Mouse (Mus musculus) liver, embryonic 16.5 days (tissue): ENCODE results near the gene Gpr156. TPM values are rescaled to one million over a fixed set of nuclear protein-coding genes. Genes with fewer than 3 reads are reported as not detected.

ENCODE experiments used
- ATAC-seq: fragments of 200-750 bp; cut with Nextera tagmentation; 2 replicates; pipeline ENCODE4 v1.8.0; 2017; ENCODE audit warnings: low read depth, mild to moderate bottlenecking, moderate number of reproducible peaks, moderate library complexity
- H3K27ac ChIP-seq: fragments of 300-500 bp; sonication (generic); 2 replicates; pipeline ENCODE4 v1.5.1; 2014; ENCODE audit warnings: mild to moderate bottlenecking, low read length
- H3K27me3 ChIP-seq: fragments of 300-500 bp; sonication (generic); 2 replicates; pipeline ENCODE4 v1.6.1; 2014; ENCODE audit warnings: low read depth, low read length, mixed read lengths; ENCODE audit not compliant: control insufficient read depth, insufficient read depth
- H3K36me3 ChIP-seq: fragments of 300-500 bp; sonication (generic); 2 replicates; pipeline ENCODE4 v1.6.1; 2014; ENCODE audit warnings: mild to moderate bottlenecking; ENCODE audit not compliant: control insufficient read depth, insufficient read depth
- H3K4me1 ChIP-seq: fragments of 300-500 bp; sonication (generic); 2 replicates; pipeline ENCODE4 v1.6.1; 2014; ENCODE audit warnings: low read depth, low read length, mixed read lengths; ENCODE audit not compliant: control insufficient read depth
- H3K4me2 ChIP-seq: fragments of 300-500 bp; sonication (generic); 2 replicates; pipeline ENCODE4 v1.6.1; 2014; ENCODE audit warnings: low read depth, low read length, mixed read lengths
- H3K4me3 ChIP-seq: fragments of 300-500 bp; sonication (generic); 2 replicates; pipeline ENCODE4 v1.5.1; 2014; ENCODE audit warnings: low read depth, mild to moderate bottlenecking, low read length
- H3K9ac ChIP-seq: fragments of 300-500 bp; sonication (generic); 2 replicates; pipeline ENCODE4 v1.6.1; 2014; ENCODE audit warnings: low read depth, low read length
- H3K9me3 ChIP-seq: fragments of 300-500 bp; sonication (generic); replicated peaks from 2 replicates; pipeline ENCODE4 v1.6.1; 2016; ENCODE audit warnings: low read length; ENCODE audit not compliant: control insufficient read depth
- WGBS: fragments of 180-500 bp; shearing (Covaris S2); extraction: QIAGEN DNeasy Blood & Tissue Kit; methylation state at CpG from one replicate; pipeline ENCODE4 v1.1.7; 2014; ENCODE audit not compliant: insufficient replicate concordance; 5-methylcytosine and 5-hydroxymethylcytosine counted together
- polyA plus RNA-seq: library from polyadenylated mRNA; unstranded; fragments of >200 nt; fragmentation: Nextera tagmentation; extraction: Ambion mirVana; gene quantifications from 2 replicates; pipeline ENCODE4 v1.2.1, GENCODE M21; 2015

Gene Gpr156
- polyA plus RNA-seq, 1 experiment from 2014 or later: not detected

- Histone ChIP-seq H3K4me2 (no peak overlapping the region), H3K9ac (no peak overlapping the region), H3K4me3 (no peak overlapping the region), H3K36me3 (peaks cover 11% of the 10 kb centered on the region; the same call in 1 of the 2 replicates), H3K4me1 (peaks cover 2% of the 10 kb centered on the region), H3K27ac (no peak overlapping the region), H3K27me3 (no peaks in the 10 kb centered on the region), H3K9me3 (no peaks in the 10 kb centered on the region)
- no peak for ATAC-seq
- WGBS: 72% methylated on average over 7 of the region's 7 CpGs
These were observed 37.3 kb upstream of the Gpr156 start for GRCm38 (mm10) chr16:37878951-37879505.

DNA sequence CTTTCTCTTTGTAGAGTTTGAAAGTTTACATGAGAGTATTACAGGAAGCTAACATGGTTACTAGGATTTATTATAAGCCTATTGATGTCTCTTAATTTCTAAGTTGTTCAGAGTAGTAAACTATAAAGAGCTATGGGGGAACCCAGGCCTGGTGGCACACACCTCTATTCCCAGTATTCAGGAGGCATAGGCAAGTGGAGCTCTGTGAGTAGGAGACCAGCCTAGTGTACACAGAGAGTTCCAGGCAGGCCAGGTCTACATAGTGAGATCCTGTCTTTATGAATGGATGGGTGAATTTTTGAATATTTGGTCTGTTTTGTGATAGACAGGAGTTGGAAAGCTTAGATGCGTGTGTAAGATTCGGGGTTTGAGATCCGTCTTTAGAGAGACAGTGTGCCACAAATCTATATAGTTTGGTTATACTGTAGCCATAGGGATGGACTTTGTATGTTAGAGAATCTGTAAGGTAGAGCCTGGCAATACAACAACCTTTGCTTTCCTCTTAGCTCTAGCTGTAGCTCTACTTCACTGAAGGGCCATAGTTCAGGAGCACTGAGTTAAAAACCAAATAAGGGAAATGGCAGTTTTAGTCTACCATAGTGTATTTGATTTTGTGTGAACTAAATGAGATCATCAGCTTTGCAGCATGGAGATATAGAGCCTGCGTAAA is 36.4 kb upstream of the Gpr156 start:
- H3K27me3 ChIP-seq: no peaks in the 10 kb centered on the region
- no peaks in the 10 kb centered on the region for H3K9me3 ChIP-seq
- peaks cover 11% of the 10 kb centered on the region; the same call in 1 of the 2 replicates for H3K36me3 ChIP-seq
- ATAC-seq: peak; percentile 76
- H3K4me1 ChIP-seq: peaks cover 2% of the 10 kb centered on the region
- H3K4me2 ChIP-seq: no peak overlapping the region
- peak overlapping the region; percentile 63 for H3K27ac ChIP-seq
- no peak overlapping the region for H3K4me3 ChIP-seq
- H3K9ac ChIP-seq: no peak overlapping the region
- WGBS: 72% methylated on average over 4 of the region's 4 CpGs

DNA sequence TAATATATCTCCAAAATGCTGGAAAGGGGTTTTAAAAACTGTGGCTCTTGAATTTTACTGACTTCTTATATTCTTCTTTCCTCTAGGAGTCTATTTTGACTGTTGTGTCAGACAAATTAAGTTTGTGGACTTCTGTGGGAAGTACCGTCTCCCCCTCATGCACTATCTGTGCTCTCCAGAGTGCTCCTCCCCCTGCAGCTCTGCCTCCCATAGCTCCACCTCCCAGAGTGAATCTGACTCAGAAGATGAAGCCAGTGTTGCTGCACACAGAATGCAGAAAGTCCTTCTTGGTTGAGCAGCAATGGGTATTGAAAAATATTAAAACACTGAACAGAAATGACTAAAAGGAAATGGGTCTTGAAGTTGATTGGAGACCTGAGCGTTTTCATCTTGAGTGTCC is 35.1 kb upstream of the Gpr156 start:
- H3K4me3 ChIP-seq: no peak overlapping the region
- ATAC-seq: no peak
- no peak overlapping the region for H3K9ac ChIP-seq
- peaks cover 11% of the 10 kb centered on the region; the same call in 1 of the 2 replicates for H3K36me3 ChIP-seq
- H3K27ac ChIP-seq: no peak overlapping the region
- peaks cover 2% of the 10 kb centered on the region for H3K4me1 ChIP-seq
- no peaks in the 10 kb centered on the region for H3K27me3 ChIP-seq
- no peaks in the 10 kb centered on the region for H3K9me3 ChIP-seq
- WGBS: 52% methylated on average over 2 of the region's 2 CpGs
- H3K4me2 ChIP-seq: no peak overlapping the region

GRCm38 (mm10) chr16:37888986-37889385 is 27.3 kb upstream of the Gpr156 start:
- H3K4me3 ChIP-seq: no peak overlapping the region
- no peaks in the 10 kb centered on the region for H3K27me3 ChIP-seq
- no peak overlapping the region for H3K4me2 ChIP-seq
- no peaks in the 10 kb centered on the region for H3K36me3 ChIP-seq
- ATAC-seq: no peak
- WGBS: 60% methylated on average over 3 of the region's 3 CpGs
- peak overlapping the region; percentile 41; the same call in 1 of the 2 replicates for H3K27ac ChIP-seq
- H3K9ac ChIP-seq: no peak overlapping the region
- no peaks in the 10 kb centered on the region for H3K9me3 ChIP-seq
- no peaks in the 10 kb centered on the region for H3K4me1 ChIP-seq

DNA sequence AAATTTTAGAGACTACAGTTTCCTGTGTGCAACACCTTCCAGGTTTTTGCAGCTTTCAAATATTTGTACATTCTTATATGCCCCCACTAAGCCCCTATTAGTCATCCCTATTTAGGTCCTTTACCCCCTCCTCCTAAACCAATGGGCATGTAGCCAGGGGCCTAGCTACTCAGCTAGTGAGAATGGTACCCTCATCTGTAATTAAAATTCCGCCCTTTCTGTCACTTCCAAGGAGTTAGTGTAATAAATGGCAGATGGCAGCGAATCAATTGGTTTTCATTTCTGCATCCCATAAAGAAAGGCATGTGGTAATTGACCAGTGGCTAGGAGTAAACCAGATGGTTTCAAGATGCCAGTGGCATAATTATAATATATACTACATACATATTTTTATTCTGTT is 23.6 kb upstream of the Gpr156 start:
- Histone ChIP-seq H3K27ac (no peak overlapping the region), H3K9me3 (no peaks in the 10 kb centered on the region), H3K9ac (no peak overlapping the region), H3K4me3 (no peak overlapping the region), H3K4me2 (no peak overlapping the region), H3K36me3 (no peaks in the 10 kb centered on the region), H3K4me1 (no peaks in the 10 kb centered on the region), H3K27me3 (no peaks in the 10 kb centered on the region)
- ATAC-seq: no peak
- 67% methylated on average over 2 of the region's 2 CpGs for WGBS

- Histone ChIP-seq H3K9ac (no peak overlapping the region), H3K27me3 (no peaks in the 10 kb centered on the region), H3K4me1 (no peaks in the 10 kb centered on the region), H3K9me3 (no peaks in the 10 kb centered on the region), H3K4me2 (no peak overlapping the region), H3K4me3 (no peak overlapping the region), H3K27ac (no peak overlapping the region), H3K36me3 (no peaks in the 10 kb centered on the region)
- WGBS: 46% methylated on average over 6 of the region's 6 CpGs
- ATAC-seq: no peak
These were observed 22.9 kb upstream of the Gpr156 start for GRCm38 (mm10) chr16:37893381-37893780.

DNA sequence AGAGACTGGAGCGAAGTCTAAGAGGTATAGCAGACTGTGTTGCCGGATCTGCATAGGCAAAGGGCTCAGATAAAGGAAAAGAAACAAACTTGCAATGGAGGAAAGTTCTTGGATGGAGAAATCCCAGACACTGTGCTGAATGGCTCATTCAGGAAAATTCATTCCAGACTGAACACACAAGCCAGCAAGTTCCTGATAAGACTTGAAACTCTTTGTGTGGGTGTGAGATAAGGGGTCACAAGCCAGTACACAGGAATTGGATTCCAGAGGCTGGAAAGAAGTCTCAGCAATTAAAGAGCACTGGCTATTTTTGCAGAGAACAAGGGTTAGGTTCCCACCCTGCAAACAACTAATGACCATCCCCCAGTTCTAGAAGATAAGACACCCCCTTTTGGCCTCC is 22.4 kb upstream of the Gpr156 start:
- H3K4me2 ChIP-seq: no peak overlapping the region
- peak; percentile 47 for ATAC-seq
- no peak overlapping the region for H3K9ac ChIP-seq
- H3K4me3 ChIP-seq: no peak overlapping the region
- H3K27me3 ChIP-seq: no peaks in the 10 kb centered on the region
- H3K4me1 ChIP-seq: no peaks in the 10 kb centered on the region
- no peaks in the 10 kb centered on the region for H3K9me3 ChIP-seq
- H3K27ac ChIP-seq: no peak overlapping the region
- H3K36me3 ChIP-seq: no peaks in the 10 kb centered on the region
- WGBS: 60% methylated on average over 2 of the region's 2 CpGs

GRCm38 (mm10) chr16:37898790-37899189 is 17.5 kb upstream of the Gpr156 start:
- Histone ChIP-seq H3K27ac (no peak overlapping the region), H3K4me2 (no peak overlapping the region), H3K36me3 (no peaks in the 10 kb centered on the region), H3K4me3 (no peak overlapping the region), H3K9me3 (no peaks in the 10 kb centered on the region), H3K27me3 (no peaks in the 10 kb centered on the region), H3K4me1 (no peaks in the 10 kb centered on the region), H3K9ac (no peak overlapping the region)
- ATAC-seq: no peak
- WGBS: 63% methylated on average over 5 of the region's 5 CpGs

GRCm38 (mm10) chr16:37899357-37899756 is 16.9 kb upstream of the Gpr156 start:
- no peak overlapping the region for H3K9ac ChIP-seq
- H3K4me2 ChIP-seq: no peak overlapping the region
- H3K27ac ChIP-seq: no peak overlapping the region
- no peaks in the 10 kb centered on the region for H3K27me3 ChIP-seq
- no peak for ATAC-seq
- WGBS: 57% methylated on average over 2 of the region's 2 CpGs
- no peaks in the 10 kb centered on the region for H3K9me3 ChIP-seq
- H3K4me1 ChIP-seq: no peaks in the 10 kb centered on the region
- H3K36me3 ChIP-seq: no peaks in the 10 kb centered on the region
- H3K4me3 ChIP-seq: no peak overlapping the region
